Mouse (Mus musculus) kidney, postnatal 0 days (tissue): ENCODE measurements around the gene Brcc3. TPM values are rescaled to one million over a fixed set of nuclear protein-coding genes. Genes with fewer than 3 reads are reported as not detected.
"Not testable (repeated sequence)": the region's sequence is repeated elsewhere in the genome, so short reads cannot be mapped to it uniquely, and the experiment has no call there.

Source experiments
- ATAC-seq: fragments of 200-750 bp; cut with Nextera tagmentation; replicated peaks from 2 replicates; pipeline ENCODE4 v1.8.0; 2017; ENCODE audit warnings: low read depth, moderate number of reproducible peaks, moderate TSS enrichment, moderate library complexity; ENCODE audit not compliant: low FRiP score
- DNase-seq: peaks from one replicate; pipeline ENCODE4 v3.0.0-alpha.2; 2016; ENCODE audit warnings: low spot score
- H3K27ac ChIP-seq: fragments of 300-500 bp; sonication (generic); 2 replicates; pipeline ENCODE4 v1.5.1; 2014; ENCODE audit warnings: mild to moderate bottlenecking
- H3K27me3 ChIP-seq: fragments of 300-500 bp; sonication (generic); 2 replicates; pipeline ENCODE4 v1.6.1; 2014; ENCODE audit warnings: low read length, mixed read lengths; ENCODE audit not compliant: insufficient read depth
- H3K36me3 ChIP-seq: fragments of 300-500 bp; sonication (generic); 2 replicates; pipeline ENCODE4 v1.6.1; 2014; ENCODE audit warnings: low read length, mixed read lengths; ENCODE audit not compliant: insufficient read depth
- H3K4me1 ChIP-seq: fragments of 300-500 bp; sonication (generic); replicated peaks from 2 replicates; pipeline ENCODE4 v1.6.1; 2014; ENCODE audit warnings: antibody characterized with exemption, low read length, mixed read lengths; ENCODE audit not compliant: insufficient read depth
- H3K4me2 ChIP-seq: fragments of 300-500 bp; sonication (generic); 2 replicates; pipeline ENCODE4 v1.6.1; 2014; ENCODE audit warnings: mild to moderate bottlenecking, low read length, moderate library complexity, mixed read lengths
- H3K4me3 ChIP-seq: fragments of 300-500 bp; sonication (generic); replicated peaks from 2 replicates; pipeline ENCODE4 v1.5.1; 2014; ENCODE audit warnings: low read depth, low read length
- H3K9ac ChIP-seq: fragments of 300-500 bp; sonication (generic); 2 replicates; pipeline ENCODE4 v1.6.1; 2014; ENCODE audit warnings: low read depth, low read length
- H3K9me3 ChIP-seq: fragments of 300-500 bp; sonication (generic); replicated peaks from 2 replicates; pipeline ENCODE4 v1.6.1; 2016; ENCODE audit warnings: low read length, inconsistent platforms, mixed read lengths
- CTCF ChIP-seq: IDR thresholded peaks from 2 replicates; pipeline ENCODE4 v1.5.1; 2016; ENCODE audit warnings: antibody characterized with exemption, low read depth, mild to moderate bottlenecking, moderate library complexity
- WGBS: fragments of 180-500 bp; shearing (Covaris S2); extraction: QIAGEN DNeasy Blood & Tissue Kit; methylation state at CpG from one replicate; pipeline ENCODE4 v1.1.7; 2014; 5-methylcytosine and 5-hydroxymethylcytosine counted together
- polyA plus RNA-seq: library from polyadenylated mRNA; unstranded; fragments of >200 nt; fragmentation: Nextera tagmentation; extraction: Ambion mirVana; gene quantifications from 2 replicates; pipeline ENCODE4 v1.2.1, GENCODE M21; 2015

Gene Brcc3
- polyA plus RNA-seq, 1 experiment from 2014 or later: 51.4 TPM

DNA sequence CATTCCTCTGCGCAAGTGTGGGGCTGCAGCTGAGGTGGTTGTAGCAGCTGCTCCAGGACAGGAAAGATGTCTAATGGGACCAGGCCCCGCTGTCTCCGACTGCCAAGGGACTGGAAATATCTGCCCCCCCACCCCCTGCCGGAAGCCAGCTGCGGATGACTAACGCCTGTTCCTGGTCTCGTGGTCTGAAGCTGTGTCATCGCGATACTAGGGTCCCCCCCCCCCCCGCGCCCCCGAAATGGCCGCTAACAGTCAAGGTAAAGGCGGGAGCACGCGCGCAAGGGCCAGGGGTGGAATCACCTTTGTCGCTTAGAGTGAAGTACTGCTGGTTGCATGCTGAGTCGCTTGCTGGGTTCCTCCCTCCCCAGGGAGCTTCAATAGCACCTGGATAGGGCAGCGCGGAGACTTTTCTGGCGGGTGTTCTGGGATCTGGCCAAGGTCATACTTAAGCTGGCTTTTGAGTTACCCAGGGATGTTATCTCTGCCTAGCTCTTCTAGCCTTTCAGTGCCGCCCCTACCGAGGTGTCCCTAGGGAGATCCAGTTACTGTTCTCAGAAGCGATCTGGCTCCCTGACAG, 34.1 kb upstream of the Brcc3 start, which contains the start of the genes Fundc2 and F8:
TSS of gene Fundc2 (plus strand) at position 205 of the 577 bp plus-strand sequence.
TSS of gene F8 (minus strand) at position 421 of the 577 bp plus-strand sequence.
- Histone ChIP-seq H3K4me3 (peak within 1 kb of the TSS; percentile 46), H3K36me3 (no peaks in the 10 kb centered on the region), H3K4me1 (no peaks in the 10 kb centered on the region), H3K9ac (peak within 1 kb of the TSS; percentile 69), H3K27me3 (no peaks in the 10 kb centered on the region), H3K27ac (peak within 1 kb of the TSS; percentile 82), H3K4me2 (peak within 1 kb of the TSS; percentile 52), H3K9me3 (no peaks in the 10 kb centered on the region)
- 26% methylated on average over 22 of the region's 25 CpGs for WGBS
- ATAC-seq (peak; percentile 98), DNase-seq (peak; percentile 83)
- TF ChIP-seq CTCF: no peak

GRCm38 (mm10) chrX:75399471-75399870, 17.0 kb upstream of the Brcc3 start:
- Histone ChIP-seq H3K9ac (no peak overlapping the region), H3K4me2 (no peak overlapping the region), H3K9me3 (no peaks in the 10 kb centered on the region), H3K4me3 (no peak overlapping the region), H3K27me3 (no peaks in the 10 kb centered on the region), H3K4me1 (no peaks in the 10 kb centered on the region), H3K36me3 (no peaks in the 10 kb centered on the region), H3K27ac (no peak overlapping the region)
- ATAC-seq (no peak), DNase-seq (peak; percentile 12)
- 77% methylated on average over 1 of the region's 1 CpGs for WGBS
- TF ChIP-seq CTCF: no peak

DNA sequence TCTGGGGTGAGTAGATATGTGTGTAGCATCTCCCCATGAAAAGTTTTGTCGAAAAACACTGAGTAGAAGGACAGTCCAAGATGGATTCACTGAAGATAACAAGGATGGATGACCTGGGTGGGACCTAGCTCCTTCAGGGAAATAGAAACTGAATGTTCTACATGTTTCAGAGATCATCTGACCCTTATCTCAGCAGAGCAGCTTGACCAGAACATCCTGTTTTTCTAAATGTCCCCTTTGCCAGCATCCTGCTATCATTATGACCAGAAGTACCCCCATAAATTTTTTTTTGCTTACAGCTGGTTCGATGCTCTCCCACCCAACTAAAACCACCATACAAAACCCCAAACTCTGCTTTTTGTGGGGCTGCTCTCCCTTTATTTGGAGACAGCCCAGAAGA, 13.8 kb upstream of the Brcc3 start:
- no peak for TF ChIP-seq CTCF
- DNase-seq (no peak), ATAC-seq (no peak)
- 75% methylated on average over 2 of the region's 2 CpGs for WGBS
- Histone ChIP-seq H3K9me3 (no peaks in the 10 kb centered on the region), H3K9ac (no peak overlapping the region), H3K36me3 (no peaks in the 10 kb centered on the region), H3K4me1 (no peaks in the 10 kb centered on the region), H3K27ac (no peak overlapping the region), H3K27me3 (no peaks in the 10 kb centered on the region), H3K4me2 (no peak overlapping the region), H3K4me3 (no peak overlapping the region)

- DNase-seq: no peak
- no peak overlapping the region for H3K4me2 ChIP-seq
- no peak overlapping the region for H3K27ac ChIP-seq
- no peaks in the 10 kb centered on the region for H3K27me3 ChIP-seq
- TF ChIP-seq CTCF: no peak
- no peaks in the 10 kb centered on the region for H3K36me3 ChIP-seq
- no peak for ATAC-seq
- H3K4me1 ChIP-seq: no peaks in the 10 kb centered on the region
- no peaks in the 10 kb centered on the region for H3K9me3 ChIP-seq
- H3K9ac ChIP-seq: no peak overlapping the region
- H3K4me3 ChIP-seq: no peak overlapping the region
Measured at GRCm38 (mm10) chrX:75403350-75403749, 13.1 kb upstream of the Brcc3 start.

GRCm38 (mm10) chrX:75409711-75410110, 6.7 kb upstream of the Brcc3 start:
- Histone ChIP-seq H3K9ac (no peak overlapping the region), H3K27ac (no peak overlapping the region), H3K36me3 (no peaks in the 10 kb centered on the region), H3K9me3 (no peaks in the 10 kb centered on the region), H3K27me3 (no peaks in the 10 kb centered on the region), H3K4me1 (no peaks in the 10 kb centered on the region), H3K4me3 (no peak overlapping the region), H3K4me2 (no peak overlapping the region)
- DNase-seq (no peak), ATAC-seq (no peak)
- TF ChIP-seq CTCF: no peak
- 79% methylated on average over 1 of the region's 1 CpGs for WGBS

DNA sequence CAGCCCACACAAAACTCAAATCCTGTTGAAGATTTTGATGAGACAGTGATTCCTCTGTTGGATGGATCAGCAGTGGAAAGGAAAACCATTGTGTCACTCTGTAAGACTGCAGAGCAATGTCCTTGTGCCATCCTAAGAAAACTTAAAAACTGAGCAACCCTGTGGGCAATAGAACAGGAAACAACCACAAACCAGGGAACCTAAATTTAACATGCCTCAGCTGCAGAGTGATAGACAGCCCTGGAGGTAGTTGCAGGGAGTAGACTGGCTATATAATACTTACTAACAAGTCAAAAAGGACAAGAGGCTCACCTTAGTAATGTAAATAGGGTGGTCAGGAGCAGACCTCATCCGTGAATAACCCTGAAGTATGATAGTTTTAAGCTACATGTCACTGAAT, 38.2 kb downstream of the Brcc3 start:
- no peak overlapping the region for H3K27ac ChIP-seq

DNA sequence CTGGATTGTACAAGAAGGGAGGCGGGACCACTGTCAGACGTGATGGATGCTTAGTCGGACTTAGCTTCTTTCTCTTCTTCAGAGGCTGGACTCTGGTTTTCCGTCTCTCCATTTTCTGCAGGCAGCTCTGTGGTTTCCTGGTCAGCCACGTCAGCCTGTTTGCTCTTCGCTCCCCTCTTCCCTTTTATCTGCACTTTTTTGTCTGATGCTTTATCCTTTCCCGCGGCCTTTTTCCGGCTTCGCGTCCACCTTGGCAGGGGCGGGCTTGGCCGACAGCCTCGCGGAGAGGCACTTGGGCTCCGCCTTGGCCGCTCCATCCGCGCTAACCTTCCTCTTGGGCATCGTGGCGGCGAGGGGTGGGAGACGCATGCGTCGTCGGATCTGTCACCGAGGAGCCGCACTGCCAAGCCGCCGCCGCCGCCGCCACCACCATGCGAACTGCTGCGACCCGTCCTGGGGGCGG, 58.8 kb downstream of the Brcc3 start:
- peak overlapping the region; percentile 52 for H3K4me2 ChIP-seq
- 28% methylated on average over 37 of the region's 37 CpGs for WGBS
- H3K9ac ChIP-seq: 0 out of 2 replicates have a peak overlapping the region, but pooled peaks have one; percentile 42
- not testable (repeated sequence) for H3K9me3 ChIP-seq, H3K36me3 ChIP-seq, H3K27me3 ChIP-seq, H3K27ac ChIP-seq, H3K4me1 ChIP-seq
- H3K4me3 ChIP-seq: peak overlapping the region; percentile 32; the same call in 1 of the 2 replicates
- DNase-seq: peak; percentile 44
- ATAC-seq: peak; percentile 78

More for the DNA sequence above, 38.2 kb downstream of the Brcc3 start:
- Histone ChIP-seq H3K4me3 (no peak overlapping the region), H3K36me3 (peaks cover 3% of the 10 kb centered on the region; the same call in 1 of the 2 replicates), H3K9me3 (no peaks in the 10 kb centered on the region), H3K9ac (no peak overlapping the region), H3K4me1 (no peaks in the 10 kb centered on the region), H3K4me2 (no peak overlapping the region), H3K27me3 (no peaks in the 10 kb centered on the region)
- no peak for TF ChIP-seq CTCF
- 74% methylated on average over 1 of the region's 1 CpGs for WGBS
- DNase-seq (no peak), ATAC-seq (no peak)
